Mouse (Mus musculus) spleen, adult 2 months (tissue): Measurements from ENCODE around the gene Arel1.

Source experiments
- CTCF ChIP-seq: fragments of 200-500 bp; IDR thresholded peaks from 2 replicates; pipeline ENCODE4 v1.5.1; 2011; ENCODE audit warnings: mild to moderate bottlenecking, inconsistent platforms; ENCODE audit not compliant: insufficient read depth, insufficient read length, insufficient replicate concordance; ENCODE audit errors: extremely low read depth
- POLR2A ChIP-seq: fragments of 200-500 bp; IDR thresholded peaks from 2 replicates; pipeline ENCODE4 v1.6.1; 2011; ENCODE audit warnings: low read depth, low read length, inconsistent platforms

- TF ChIP-seq CTCF (no peak), POLR2A (no peak)
Measured at GRCm38 (mm10) chr12:84956317-84956716, 14.4 kb downstream of the Arel1 start.
